Mouse (Mus musculus) forebrain, embryonic 12.5 days (tissue): ENCODE data around the gene Wnk2. TPM values are rescaled to one million over a fixed set of nuclear protein-coding genes. Genes with fewer than 3 reads are reported as not detected.
A peak's percentile ranks its signal among the peaks of the same experiment; 100 is the strongest.

Experiments used
- ATAC-seq: fragments of 200-750 bp; cut with Nextera tagmentation; 2 replicates; pipeline ENCODE4 v1.8.0; 2017; ENCODE audit warnings: moderate TSS enrichment; ENCODE audit not compliant: low FRiP score
- H3K27ac ChIP-seq: fragments of 300-500 bp; sonication (generic); 2 replicates; pipeline ENCODE4 v1.5.1; 2016; ENCODE audit warnings: mild to moderate bottlenecking
- H3K27me3 ChIP-seq: fragments of 300-500 bp; sonication (generic); 2 replicates; pipeline ENCODE4 v1.6.1; 2016; ENCODE audit warnings: mild to moderate bottlenecking
- H3K36me3 ChIP-seq: fragments of 300-500 bp; sonication (generic); replicated peaks from 2 replicates; pipeline ENCODE4 v1.6.1; 2016; ENCODE audit warnings: mild to moderate bottlenecking
- H3K4me1 ChIP-seq: fragments of 300-500 bp; sonication (generic); 2 replicates; pipeline ENCODE4 v1.6.1; 2016
- H3K4me2 ChIP-seq: fragments of 300-500 bp; sonication (generic); 2 replicates; pipeline ENCODE4 v1.6.1; 2016; ENCODE audit warnings: mild to moderate bottlenecking, moderate library complexity
- H3K4me3 ChIP-seq: fragments of 300-500 bp; sonication (generic); replicated peaks from 2 replicates; pipeline ENCODE4 v1.5.1; 2016; ENCODE audit warnings: mild to moderate bottlenecking
- H3K9ac ChIP-seq: fragments of 300-500 bp; sonication (generic); 2 replicates; pipeline ENCODE4 v1.6.1; 2016; ENCODE audit warnings: mild to moderate bottlenecking
- H3K9me3 ChIP-seq: fragments of 300-500 bp; sonication (generic); 2 replicates; pipeline ENCODE4 v1.6.1; 2016
- WGBS: fragments of 180-500 bp; shearing (Covaris S2); methylation state at CpG from one replicate; pipeline ENCODE4 v1.1.7; 2016; 5-methylcytosine and 5-hydroxymethylcytosine counted together
- polyA plus RNA-seq: library from polyadenylated mRNA; unstranded; fragments of >200 nt; fragmentation: Nextera tagmentation; extraction: Ambion mirVana; gene quantifications from 2 replicates; pipeline ENCODE4 v1.2.1, GENCODE M21; 2016

Wnk2 gene
- polyA plus RNA-seq, 1 experiment from 2014 or later, result 13.7 TPM

- no peaks in the 10 kb centered on the region for H3K9me3 ChIP-seq
- peaks cover 37% of the 10 kb centered on the region for H3K27me3 ChIP-seq
- ATAC-seq, result peak; percentile 34; the same call in 1 of the 2 replicates
- peaks cover 39% of the 10 kb centered on the region for H3K4me1 ChIP-seq
- H3K4me2 ChIP-seq, result peak overlapping the region; percentile 100
- whole genome bisulfite sequencing, result 24% methylated on average over 15 of the region's 15 CpGs
- peak overlapping the region; percentile 62 for H3K9ac ChIP-seq
- H3K4me3 ChIP-seq, result peak overlapping the region; percentile 65
- H3K27ac ChIP-seq, result no peak overlapping the region
- no peaks in the 10 kb centered on the region for H3K36me3 ChIP-seq
These were observed 40.6 kb upstream of the Wnk2 start for GRCm38 (mm10) chr13:49188219-49188965.

- peak; percentile 94 for ATAC-seq
- no peak within 1 kb of the TSS for H3K27ac ChIP-seq
- peak within 1 kb of the TSS; percentile 100 for H3K4me2 ChIP-seq
- H3K9me3 ChIP-seq, result no peaks in the 10 kb centered on the region
- under 1% methylated on average over 80 of the region's 87 CpGs for WGBS
- H3K36me3 ChIP-seq, result no peaks in the 10 kb centered on the region
- peak within 1 kb of the TSS; percentile 62 for H3K9ac ChIP-seq
- peak within 1 kb of the TSS; percentile 65 for H3K4me3 ChIP-seq
- peaks cover 37% of the 10 kb centered on the region for H3K27me3 ChIP-seq
- peaks cover 36% of the 10 kb centered on the region for H3K4me1 ChIP-seq
These were observed 39.7 kb upstream of the Wnk2 start, which contains the start of gene Ninj1 for GRCm38 (mm10) chr13:49187288-49188218. Gene Ninj1 (plus strand): TSS chr13:49187485.

- Histone ChIP-seq H3K4me1 (peaks cover 32% of the 10 kb centered on the region), H3K4me2 (peak overlapping the region; percentile 100), H3K9me3 (no peaks in the 10 kb centered on the region), H3K36me3 (no peaks in the 10 kb centered on the region), H3K27ac (no peak overlapping the region), H3K9ac (peak overlapping the region; percentile 50), H3K27me3 (peaks cover 37% of the 10 kb centered on the region), H3K4me3 (peak overlapping the region; percentile 65)
- ATAC-seq, result peak; percentile 27
- WGBS, result 15% methylated on average over 11 of the region's 11 CpGs
These were observed 39.0 kb upstream of the Wnk2 start for GRCm38 (mm10) chr13:49186798-49187287.

- Histone ChIP-seq H3K27me3 (peaks cover 22% of the 10 kb centered on the region), H3K27ac (no peak overlapping the region), H3K4me3 (no peak overlapping the region), H3K4me2 (no peak overlapping the region), H3K9ac (no peak overlapping the region), H3K36me3 (no peaks in the 10 kb centered on the region), H3K4me1 (peaks cover 23% of the 10 kb centered on the region), H3K9me3 (no peaks in the 10 kb centered on the region)
- no peak for ATAC-seq
- WGBS, result 64% methylated on average over 5 of the region's 5 CpGs
These were observed 35.8 kb upstream of the Wnk2 start for GRCm38 (mm10) chr13:49183646-49184045.

GRCm38 (mm10) chr13:49183161-49183560 is 35.3 kb upstream of the Wnk2 start:
- 67% methylated on average over 5 of the region's 5 CpGs for WGBS
- H3K9ac ChIP-seq, result no peak overlapping the region
- H3K27me3 ChIP-seq, result peaks cover 17% of the 10 kb centered on the region
- ATAC-seq, result no peak
- no peak overlapping the region for H3K4me3 ChIP-seq
- H3K4me1 ChIP-seq, result peaks cover 21% of the 10 kb centered on the region
- H3K27ac ChIP-seq, result no peak overlapping the region
- no peaks in the 10 kb centered on the region for H3K9me3 ChIP-seq
- no peaks in the 10 kb centered on the region for H3K36me3 ChIP-seq
- H3K4me2 ChIP-seq, result no peak overlapping the region

GRCm38 (mm10) chr13:49181411-49181984 is 33.7 kb upstream of the Wnk2 start:
- no peak overlapping the region for H3K27ac ChIP-seq
- H3K4me2 ChIP-seq, result no peak overlapping the region
- H3K4me3 ChIP-seq, result no peak overlapping the region
- peaks cover 6% of the 10 kb centered on the region; the same call in 1 of the 2 replicates for H3K4me1 ChIP-seq
- no peaks in the 10 kb centered on the region for H3K9me3 ChIP-seq
- WGBS, result 80% methylated on average over 3 of the region's 3 CpGs
- H3K27me3 ChIP-seq, result peaks cover 10% of the 10 kb centered on the region
- H3K9ac ChIP-seq, result no peak overlapping the region
- no peaks in the 10 kb centered on the region for H3K36me3 ChIP-seq
- no peak for ATAC-seq

GRCm38 (mm10) chr13:49180691-49181090 is 32.9 kb upstream of the Wnk2 start:
- no peak overlapping the region for H3K4me3 ChIP-seq
- ATAC-seq, result no peak
- H3K27ac ChIP-seq, result no peak overlapping the region
- H3K4me2 ChIP-seq, result no peak overlapping the region
- peaks cover 2% of the 10 kb centered on the region; the same call in 1 of the 2 replicates for H3K27me3 ChIP-seq
- H3K4me1 ChIP-seq, result peaks cover 6% of the 10 kb centered on the region; the same call in 1 of the 2 replicates
- H3K36me3 ChIP-seq, result no peaks in the 10 kb centered on the region
- H3K9me3 ChIP-seq, result no peaks in the 10 kb centered on the region
- H3K9ac ChIP-seq, result no peak overlapping the region
- 57% methylated on average over 1 of the region's 1 CpGs for WGBS

- Histone ChIP-seq H3K9ac (no peak overlapping the region), H3K27me3 (no peaks in the 10 kb centered on the region), H3K4me1 (peaks cover 6% of the 10 kb centered on the region; the same call in 1 of the 2 replicates), H3K36me3 (no peaks in the 10 kb centered on the region), H3K4me3 (no peak overlapping the region), H3K4me2 (no peak overlapping the region), H3K27ac (no peak overlapping the region), H3K9me3 (no peaks in the 10 kb centered on the region)
- 88% methylated on average over 5 of the region's 5 CpGs for WGBS
- ATAC-seq, result no peak
These were observed 32.5 kb upstream of the Wnk2 start for GRCm38 (mm10) chr13:49180274-49180673.

GRCm38 (mm10) chr13:49178839-49179585 is 31.2 kb upstream of the Wnk2 start:
- Histone ChIP-seq H3K4me3 (no peak overlapping the region), H3K27me3 (0 out of 2 replicates have a peak, but pooled peaks cover 5% of the 10 kb centered on the region), H3K4me1 (peaks cover 6% of the 10 kb centered on the region; the same call in 1 of the 2 replicates), H3K9ac (no peak overlapping the region), H3K9me3 (no peaks in the 10 kb centered on the region), H3K27ac (0 out of 2 replicates have a peak overlapping the region, but pooled peaks have one; percentile 5), H3K36me3 (no peaks in the 10 kb centered on the region), H3K4me2 (no peak overlapping the region)
- ATAC-seq, result no peak
- WGBS, result 71% methylated on average over 19 of the region's 19 CpGs

- Histone ChIP-seq H3K4me3 (no peak overlapping the region), H3K27ac (no peak overlapping the region), H3K27me3 (peaks cover 5% of the 10 kb centered on the region; the same call in 1 of the 2 replicates), H3K4me1 (peaks cover 6% of the 10 kb centered on the region; the same call in 1 of the 2 replicates), H3K36me3 (no peaks in the 10 kb centered on the region), H3K9me3 (no peaks in the 10 kb centered on the region), H3K4me2 (no peak overlapping the region), H3K9ac (no peak overlapping the region)
- ATAC-seq, result no peak
- 89% methylated on average over 10 of the region's 10 CpGs for WGBS
These were observed 27.7 kb upstream of the Wnk2 start for GRCm38 (mm10) chr13:49175509-49175908.

- no peak overlapping the region for H3K9ac ChIP-seq
- whole genome bisulfite sequencing, result 7% methylated on average over 12 of the region's 12 CpGs
- H3K4me3 ChIP-seq, result no peak overlapping the region
- peaks cover 5% of the 10 kb centered on the region; the same call in 1 of the 2 replicates for H3K27me3 ChIP-seq
- no peaks in the 10 kb centered on the region for H3K9me3 ChIP-seq
- no peak overlapping the region for H3K4me2 ChIP-seq
- H3K4me1 ChIP-seq, result no peaks in the 10 kb centered on the region
- H3K27ac ChIP-seq, result no peak overlapping the region
- no peaks in the 10 kb centered on the region for H3K36me3 ChIP-seq
- peak; percentile 75; the same call in 1 of the 2 replicates for ATAC-seq
These were observed 25.3 kb upstream of the Wnk2 start for GRCm38 (mm10) chr13:49172971-49173596.
